Mouse (Mus musculus) myocyte (in vitro differentiated cells): ENCODE results near the gene Peli1. TPM values are rescaled to one million over a fixed set of nuclear protein-coding genes. Genes with fewer than 3 reads are reported as not detected.

Experiments used
- H3K27me3 ChIP-seq: one replicate; pipeline ENCODE4 v1.6.1; 2011; ENCODE audit not compliant: control insufficient read depth, insufficient read depth, insufficient read length
- H3K36me3 ChIP-seq: one replicate; pipeline ENCODE4 v1.6.1; 2011; ENCODE audit not compliant: control insufficient read depth, insufficient read depth
- H3K4me2 ChIP-seq: one replicate; pipeline ENCODE4 v1.6.1; 2011; ENCODE audit warnings: low read depth, control low read depth
- H3K4me3 ChIP-seq: one replicate; pipeline ENCODE4 v1.5.1; 2011; ENCODE audit warnings: mild to moderate bottlenecking, control low read depth, moderate library complexity
- H3K79me2 ChIP-seq: one replicate; pipeline ENCODE4 v1.6.1; 2011; ENCODE audit not compliant: control insufficient read depth, insufficient read depth
- H3ac ChIP-seq: one replicate; pipeline ENCODE4 v1.6.1; 2011; ENCODE audit not compliant: control insufficient read depth, insufficient read length
- CEBPB ChIP-seq: IDR thresholded peaks from 2 replicates; pipeline ENCODE4 v1.6.1; 2011; ENCODE audit warnings: mild to moderate bottlenecking, moderate library complexity; ENCODE audit not compliant: poor library complexity, insufficient read depth, severe bottlenecking
- E2F4 ChIP-seq: IDR thresholded peaks from one replicate; pipeline ENCODE4 v1.6.1; 2011; ENCODE audit warnings: mild to moderate bottlenecking, control low read depth, moderate library complexity; ENCODE audit not compliant: insufficient read depth
- MAX ChIP-seq: IDR thresholded peaks from one replicate; pipeline ENCODE4 v1.6.1; 2011; ENCODE audit warnings: low read depth, mild to moderate bottlenecking, control low read depth
- MYOD1 ChIP-seq, 3 experiments: IDR thresholded peaks; one replicate each; pipeline ENCODE4 v1.6.1; 2011; ENCODE audit warnings: control low read depth in 2 of 3, low read depth in 2 of 3, mild to moderate bottlenecking in 2 of 3, moderate library complexity in 1 of 3; ENCODE audit not compliant: insufficient read length in 2 of 3, control insufficient read depth in 1 of 3
- MYOG ChIP-seq, 3 experiments: IDR thresholded peaks; one replicate each; pipeline ENCODE4 v1.6.1; 2011; ENCODE audit warnings: control low read depth in 2 of 3, low read depth in 2 of 3, mild to moderate bottlenecking in 2 of 3; ENCODE audit not compliant: insufficient read length in 2 of 3, control insufficient read depth in 1 of 3, insufficient read depth in 1 of 3
- POLR2A ChIP-seq: IDR thresholded peaks from one replicate; pipeline ENCODE4 v1.6.1; 2011; ENCODE audit warnings: low read depth, mild to moderate bottlenecking, control low read depth, moderate library complexity; ENCODE audit not compliant: insufficient read length
- POLR2AphosphoS2 ChIP-seq: IDR thresholded peaks from one replicate; pipeline ENCODE4 v1.6.1; 2011; ENCODE audit warnings: low read depth, control low read depth; ENCODE audit not compliant: insufficient read length
- REST ChIP-seq: IDR thresholded peaks from one replicate; pipeline ENCODE4 v1.6.1; 2011; ENCODE audit warnings: mild to moderate bottlenecking, control low read depth, moderate library complexity; ENCODE audit not compliant: insufficient read depth, insufficient read length
- SRF ChIP-seq: IDR thresholded peaks from one replicate; pipeline ENCODE4 v1.6.1; 2011; ENCODE audit warnings: low read depth; ENCODE audit not compliant: control insufficient read depth, insufficient read length
- TCF12 ChIP-seq: IDR thresholded peaks from one replicate; pipeline ENCODE4 v1.6.1; 2011; ENCODE audit warnings: mild to moderate bottlenecking, control low read depth; ENCODE audit not compliant: poor library complexity, insufficient read depth, severe bottlenecking
- TCF3 ChIP-seq: IDR thresholded peaks from one replicate; pipeline ENCODE4 v1.6.1; 2011; ENCODE audit warnings: low read depth, control low read depth; ENCODE audit not compliant: insufficient read length
- USF1 ChIP-seq: IDR thresholded peaks from one replicate; pipeline ENCODE4 v1.6.1; 2011; ENCODE audit warnings: low read depth, mild to moderate bottlenecking, control low read depth, moderate library complexity
- polyA plus RNA-seq: library from polyadenylated mRNA; unstranded; fragments of >200 nt; fragmentation: generic; extraction: Trizol; gene quantifications from one replicate; pipeline ENCODE4 v1.2.1, GENCODE M21; 2012; ENCODE audit warnings: missing spikeins

The Peli1 gene
- polyA plus RNA-seq, 1 experiment, result 3.3 TPM

GRCm38 (mm10) chr11:21172281-21172680 lies 81.2 kb downstream of the Peli1 start:
- no peak overlapping the region for H3K4me2 ChIP-seq
- no peaks in the 10 kb centered on the region for H3K79me2 ChIP-seq
- H3K27me3 ChIP-seq, result no peaks in the 10 kb centered on the region
- H3K4me3 ChIP-seq, result no peak overlapping the region
- TF ChIP-seq REST, result no peak
- no peak for TF ChIP-seq POLR2AphosphoS2
- TF ChIP-seq SRF, result no peak
- no peak for TF ChIP-seq USF1
- no peak for TF ChIP-seq E2F4
- TF ChIP-seq CEBPB, result no peak
- no peak for TF ChIP-seq MAX
- no peak for TF ChIP-seq TCF3
- TF ChIP-seq TCF12, result no peak
- H3K36me3 ChIP-seq, result no peaks in the 10 kb centered on the region
- no peak overlapping the region for H3ac ChIP-seq

- Histone ChIP-seq H3K79me2 (no peaks in the 10 kb centered on the region), H3K4me2 (no peak overlapping the region), H3K36me3 (no peaks in the 10 kb centered on the region), H3K27me3 (no peaks in the 10 kb centered on the region), H3K4me3 (no peak overlapping the region), H3ac (no peak overlapping the region)
- TF ChIP-seq REST, result no peak
- no peak for TF ChIP-seq TCF3
- no peak for TF ChIP-seq USF1
- no peak for TF ChIP-seq MYOG (IDR thresholded peaks at IDR 0.05; ENCODE audit: control insufficient read depth in 1 of 3, insufficient read depth in 1 of 3, insufficient read length in 2 of 3, low read depth in 2 of 3)
Observed at GRCm38 (mm10) chr11:21173926-21174325, 82.8 kb downstream of the Peli1 start.

- Histone ChIP-seq H3K4me2 (no peak overlapping the region), H3K79me2 (no peaks in the 10 kb centered on the region), H3K36me3 (no peaks in the 10 kb centered on the region), H3ac (no peak overlapping the region), H3K4me3 (no peak overlapping the region), H3K27me3 (no peaks in the 10 kb centered on the region)
- TF ChIP-seq MAX (no peak), USF1 (peak; percentile 49), REST (no peak)
Observed at GRCm38 (mm10) chr11:21174396-21174795, 83.3 kb downstream of the Peli1 start.

GRCm38 (mm10) chr11:21175063-21175462 lies 84.0 kb downstream of the Peli1 start:
- no peaks in the 10 kb centered on the region for H3K36me3 ChIP-seq
- no peak overlapping the region for H3ac ChIP-seq
- TF ChIP-seq MYOD1 (IDR thresholded peaks at IDR 0.05; ENCODE audit: control insufficient read depth in 1 of 3, insufficient read length in 2 of 3, low read depth in 2 of 3), result no peak
- H3K4me3 ChIP-seq, result no peak overlapping the region
- H3K4me2 ChIP-seq, result no peak overlapping the region
- H3K27me3 ChIP-seq, result no peaks in the 10 kb centered on the region
- H3K79me2 ChIP-seq, result no peaks in the 10 kb centered on the region

GRCm38 (mm10) chr11:21176491-21176890 lies 85.4 kb downstream of the Peli1 start:
- H3K4me2 ChIP-seq, result no peak overlapping the region
- no peak overlapping the region for H3ac ChIP-seq
- no peaks in the 10 kb centered on the region for H3K27me3 ChIP-seq
- TF ChIP-seq CEBPB (no peak), REST (no peak), USF1 (no peak), TCF3 (no peak), MYOG (IDR thresholded peaks at IDR 0.05; ENCODE audit: control insufficient read depth in 1 of 3, insufficient read depth in 1 of 3, insufficient read length in 2 of 3, low read depth in 2 of 3) (no peak), MAX (no peak), SRF (no peak), TCF12 (no peak), MYOD1 (IDR thresholded peaks at IDR 0.05; ENCODE audit: control insufficient read depth in 1 of 3, insufficient read length in 2 of 3, low read depth in 2 of 3) (no peak), POLR2AphosphoS2 (no peak), POLR2A (no peak), E2F4 (no peak)
- no peaks in the 10 kb centered on the region for H3K79me2 ChIP-seq
- no peak overlapping the region for H3K4me3 ChIP-seq
- H3K36me3 ChIP-seq, result no peaks in the 10 kb centered on the region

GRCm38 (mm10) chr11:21178343-21178742 lies 87.3 kb downstream of the Peli1 start:
- Histone ChIP-seq H3K27me3 (no peaks in the 10 kb centered on the region), H3K4me2 (no peak overlapping the region), H3ac (no peak overlapping the region), H3K79me2 (no peaks in the 10 kb centered on the region), H3K4me3 (no peak overlapping the region), H3K36me3 (no peaks in the 10 kb centered on the region)
- TF ChIP-seq TCF3 (no peak), MYOD1 (IDR thresholded peaks at IDR 0.05; ENCODE audit: control insufficient read depth in 1 of 3, insufficient read length in 2 of 3, low read depth in 2 of 3) (no peak), POLR2A (no peak), REST (no peak), E2F4 (no peak), MYOG (IDR thresholded peaks at IDR 0.05; ENCODE audit: control insufficient read depth in 1 of 3, insufficient read depth in 1 of 3, insufficient read length in 2 of 3, low read depth in 2 of 3) (no peak), MAX (no peak), CEBPB (no peak), SRF (no peak), POLR2AphosphoS2 (no peak), USF1 (no peak), TCF12 (no peak)
